Mouse (Mus musculus): ENCODE data around the gene Pgm5. TPM values are rescaled to one million over a fixed set of nuclear protein-coding genes. Genes with fewer than 3 reads are reported as not detected.

The Pgm5 gene
- polyA plus RNA-seq, 1 experiment from 2014 or later, result 1.8 TPM

GRCm38 (mm10) chr19:24873873-24874272 is 12.2 kb upstream of the Pgm5 start:
- WGBS, result 51% methylated on average over 2 of the region's 2 CpGs
- Histone ChIP-seq H3K36me3 (ENCODE audit: control insufficient read depth, insufficient read depth, low read length) (no peaks in the 10 kb centered on the region), H3K4me3 (ENCODE audit: low read length) (no peak overlapping the region), H3K9me3 (ENCODE audit: control insufficient read depth, low read length) (no peaks in the 10 kb centered on the region), H3K27ac (ENCODE audit: low read depth, low read length) (no peak overlapping the region), H3K27me3 (ENCODE audit: control insufficient read depth, insufficient read depth, low read length) (no peaks in the 10 kb centered on the region; the same call in 1 of the 2 replicates), H3K4me2 (replicated peaks; ENCODE audit: low read depth, low read length) (no peak overlapping the region), H3K4me1 (ENCODE audit: control insufficient read depth, insufficient read depth, low read length) (no peaks in the 10 kb centered on the region), H3K9ac (ENCODE audit: low read depth, low read length) (no peak overlapping the region)
- ATAC-seq (ENCODE audit: low FRiP score, low TSS enrichment), result no peak

- peak overlapping the region; percentile 31 for H3K4me3 ChIP-seq (ENCODE audit: low read length)
- 0 out of 2 replicates have a peak, but pooled peaks have one; percentile 72 for ATAC-seq (ENCODE audit: low FRiP score, low TSS enrichment)
- no peaks in the 10 kb centered on the region for H3K36me3 ChIP-seq (ENCODE audit: control insufficient read depth, insufficient read depth, low read length)
- H3K4me2 ChIP-seq (replicated peaks; ENCODE audit: low read depth, low read length), result peak overlapping the region; percentile 44
- 0 out of 2 replicates have a peak overlapping the region, but pooled peaks have one; percentile 32 for H3K9ac ChIP-seq (ENCODE audit: low read depth, low read length)
- 16% methylated on average over 18 of the region's 18 CpGs for WGBS
- no peaks in the 10 kb centered on the region; the same call in 1 of the 2 replicates for H3K27me3 ChIP-seq (ENCODE audit: control insufficient read depth, insufficient read depth, low read length)
- no peak overlapping the region for H3K27ac ChIP-seq (ENCODE audit: low read depth, low read length)
- H3K9me3 ChIP-seq (ENCODE audit: control insufficient read depth, low read length), result no peaks in the 10 kb centered on the region
- no peaks in the 10 kb centered on the region for H3K4me1 ChIP-seq (ENCODE audit: control insufficient read depth, insufficient read depth, low read length)
Observed at GRCm38 (mm10) chr19:24871037-24871635, 9.5 kb upstream of the Pgm5 start.

- Histone ChIP-seq H3K4me3 (ENCODE audit: low read length) (no peak overlapping the region), H3K4me1 (ENCODE audit: control insufficient read depth, insufficient read depth, low read length) (0 out of 2 replicates have a peak, but pooled peaks cover 3% of the 10 kb centered on the region), H3K9me3 (ENCODE audit: control insufficient read depth, low read length) (no peaks in the 10 kb centered on the region), H3K27me3 (ENCODE audit: control insufficient read depth, insufficient read depth, low read length) (no peaks in the 10 kb centered on the region), H3K27ac (ENCODE audit: low read depth, low read length) (no peak overlapping the region), H3K36me3 (ENCODE audit: control insufficient read depth, insufficient read depth, low read length) (no peaks in the 10 kb centered on the region), H3K4me2 (replicated peaks; ENCODE audit: low read depth, low read length) (no peak overlapping the region), H3K9ac (ENCODE audit: low read depth, low read length) (no peak overlapping the region)
- no peak for ATAC-seq (ENCODE audit: low FRiP score, low TSS enrichment)
- WGBS, result 86% methylated on average over 9 of the region's 9 CpGs
Observed at GRCm38 (mm10) chr19:24865436-24865835, 3.8 kb upstream of the Pgm5 start.

- H3K4me1 ChIP-seq (ENCODE audit: control insufficient read depth, insufficient read depth, low read length), result 0 out of 2 replicates have a peak, but pooled peaks cover 3% of the 10 kb centered on the region
- peak overlapping the region; percentile 64 for H3K9ac ChIP-seq (ENCODE audit: low read depth, low read length)
- H3K4me2 ChIP-seq (replicated peaks; ENCODE audit: low read depth, low read length), result peak overlapping the region; percentile 79
- no peaks in the 10 kb centered on the region for H3K9me3 ChIP-seq (ENCODE audit: control insufficient read depth, low read length)
- 17% methylated on average over 13 of the region's 13 CpGs for WGBS
- peak; percentile 35; the same call in 1 of the 2 replicates for ATAC-seq (ENCODE audit: low FRiP score, low TSS enrichment)
- no peaks in the 10 kb centered on the region for H3K27me3 ChIP-seq (ENCODE audit: control insufficient read depth, insufficient read depth, low read length)
- H3K36me3 ChIP-seq (ENCODE audit: control insufficient read depth, insufficient read depth, low read length), result no peaks in the 10 kb centered on the region
- peak overlapping the region; percentile 54 for H3K4me3 ChIP-seq (ENCODE audit: low read length)
- no peak overlapping the region for H3K27ac ChIP-seq (ENCODE audit: low read depth, low read length)
Observed at GRCm38 (mm10) chr19:24861276-24861611, 411 bp downstream of the Pgm5 start.

GRCm38 (mm10) chr19:24851456-24852315 is 10.0 kb downstream of the Pgm5 start:
- no peaks in the 10 kb centered on the region for H3K36me3 ChIP-seq (ENCODE audit: control insufficient read depth, insufficient read depth, low read length)
- no peak overlapping the region for H3K4me3 ChIP-seq (ENCODE audit: low read length)
- peaks cover 21% of the 10 kb centered on the region; the same call in 1 of the 2 replicates for H3K4me1 ChIP-seq (ENCODE audit: control insufficient read depth, insufficient read depth, low read length)
- WGBS, result 68% methylated on average over 21 of the region's 21 CpGs
- no peak for ATAC-seq (ENCODE audit: low FRiP score, low TSS enrichment)
- no peaks in the 10 kb centered on the region for H3K9me3 ChIP-seq (ENCODE audit: control insufficient read depth, low read length)
- H3K9ac ChIP-seq (ENCODE audit: low read depth, low read length), result no peak overlapping the region
- H3K4me2 ChIP-seq (replicated peaks; ENCODE audit: low read depth, low read length), result no peak overlapping the region
- no peaks in the 10 kb centered on the region for H3K27me3 ChIP-seq (ENCODE audit: control insufficient read depth, insufficient read depth, low read length)
- peak overlapping the region; percentile 63 for H3K27ac ChIP-seq (ENCODE audit: low read depth, low read length)

- no peaks in the 10 kb centered on the region for H3K36me3 ChIP-seq (ENCODE audit: control insufficient read depth, insufficient read depth, low read length)
- peak; percentile 11; the same call in 1 of the 2 replicates for ATAC-seq (ENCODE audit: low FRiP score, low TSS enrichment)
- no peaks in the 10 kb centered on the region for H3K9me3 ChIP-seq (ENCODE audit: control insufficient read depth, low read length)
- no peak overlapping the region for H3K9ac ChIP-seq (ENCODE audit: low read depth, low read length)
- no peaks in the 10 kb centered on the region for H3K27me3 ChIP-seq (ENCODE audit: control insufficient read depth, insufficient read depth, low read length)
- peak overlapping the region; percentile 63 for H3K27ac ChIP-seq (ENCODE audit: low read depth, low read length)
- H3K4me3 ChIP-seq (ENCODE audit: low read length), result no peak overlapping the region
- H3K4me2 ChIP-seq (replicated peaks; ENCODE audit: low read depth, low read length), result no peak overlapping the region
- 71% methylated on average over 2 of the region's 2 CpGs for WGBS
- peaks cover 33% of the 10 kb centered on the region for H3K4me1 ChIP-seq (ENCODE audit: control insufficient read depth, insufficient read depth, low read length)
Observed at GRCm38 (mm10) chr19:24848844-24849243, 12.8 kb downstream of the Pgm5 start.

GRCm38 (mm10) chr19:24848345-24848744 is 13.3 kb downstream of the Pgm5 start:
- no peak overlapping the region for H3K4me3 ChIP-seq (ENCODE audit: low read length)
- no peaks in the 10 kb centered on the region for H3K27me3 ChIP-seq (ENCODE audit: control insufficient read depth, insufficient read depth, low read length)
- H3K9me3 ChIP-seq (ENCODE audit: control insufficient read depth, low read length), result no peaks in the 10 kb centered on the region
- WGBS, result 8% methylated on average over 7 of the region's 7 CpGs
- H3K9ac ChIP-seq (ENCODE audit: low read depth, low read length), result no peak overlapping the region
- ATAC-seq (ENCODE audit: low FRiP score, low TSS enrichment), result peak; percentile 85
- no peaks in the 10 kb centered on the region for H3K36me3 ChIP-seq (ENCODE audit: control insufficient read depth, insufficient read depth, low read length)
- H3K4me2 ChIP-seq (replicated peaks; ENCODE audit: low read depth, low read length), result no peak overlapping the region
- peaks cover 33% of the 10 kb centered on the region for H3K4me1 ChIP-seq (ENCODE audit: control insufficient read depth, insufficient read depth, low read length)
- peak overlapping the region; percentile 63 for H3K27ac ChIP-seq (ENCODE audit: low read depth, low read length)

- Histone ChIP-seq H3K9ac (ENCODE audit: low read depth, low read length) (no peak overlapping the region), H3K27ac (ENCODE audit: low read depth, low read length) (no peak overlapping the region), H3K4me2 (replicated peaks; ENCODE audit: low read depth, low read length) (no peak overlapping the region), H3K4me1 (ENCODE audit: control insufficient read depth, insufficient read depth, low read length) (peaks cover 24% of the 10 kb centered on the region), H3K27me3 (ENCODE audit: control insufficient read depth, insufficient read depth, low read length) (no peaks in the 10 kb centered on the region), H3K4me3 (ENCODE audit: low read length) (no peak overlapping the region), H3K9me3 (ENCODE audit: control insufficient read depth, low read length) (no peaks in the 10 kb centered on the region), H3K36me3 (ENCODE audit: control insufficient read depth, insufficient read depth, low read length) (no peaks in the 10 kb centered on the region)
- WGBS, result 42% methylated on average over 7 of the region's 7 CpGs
- ATAC-seq (ENCODE audit: low FRiP score, low TSS enrichment), result no peak
Observed at GRCm38 (mm10) chr19:24845007-24845546, 16.6 kb downstream of the Pgm5 start.

- Histone ChIP-seq H3K9ac (ENCODE audit: low read depth, low read length) (no peak overlapping the region), H3K4me3 (ENCODE audit: low read length) (no peak overlapping the region), H3K27me3 (ENCODE audit: control insufficient read depth, insufficient read depth, low read length) (no peaks in the 10 kb centered on the region), H3K4me1 (ENCODE audit: control insufficient read depth, insufficient read depth, low read length) (peaks cover 12% of the 10 kb centered on the region), H3K4me2 (replicated peaks; ENCODE audit: low read depth, low read length) (no peak overlapping the region), H3K36me3 (ENCODE audit: control insufficient read depth, insufficient read depth, low read length) (no peaks in the 10 kb centered on the region), H3K27ac (ENCODE audit: low read depth, low read length) (no peak overlapping the region), H3K9me3 (ENCODE audit: control insufficient read depth, low read length) (no peaks in the 10 kb centered on the region)
- WGBS, result 74% methylated on average over 3 of the region's 3 CpGs
- ATAC-seq (ENCODE audit: low FRiP score, low TSS enrichment), result no peak
Observed at GRCm38 (mm10) chr19:24842080-24842479, 19.6 kb downstream of the Pgm5 start.
